Mouse (Mus musculus): ENCODE data around the gene Babam2. TPM values are rescaled to one million over a fixed set of nuclear protein-coding genes. Genes with fewer than 3 reads are reported as not detected.

The Babam2 gene
- total and polyA plus RNA-seq, 2 experiments from 2014 or later = 30.9 to 58.9 TPM

- H3K27me3 ChIP-seq (ENCODE audit: insufficient read depth, low read length) = no peaks in the 10 kb centered on the region
- no peak overlapping the region for H3K9ac ChIP-seq (replicated peaks; ENCODE audit: low read length, poor library complexity, severe bottlenecking)
- no peak for TF ChIP-seq CTCF (IDR thresholded peaks at IDR 0.05)
- ATAC-seq (ENCODE audit: low FRiP score) = no peak
- no peaks in the 10 kb centered on the region for H3K4me1 ChIP-seq (ENCODE audit: insufficient read depth, low read length)
- H3K9me3 ChIP-seq (ENCODE audit: low read length) = no peaks in the 10 kb centered on the region
- no peak overlapping the region for H3K27ac ChIP-seq (ENCODE audit: low read depth, low read length)
- H3K4me2 ChIP-seq (ENCODE audit: low read depth, low read length, poor library complexity, severe bottlenecking) = no peak overlapping the region
- no peaks in the 10 kb centered on the region for H3K36me3 ChIP-seq (ENCODE audit: insufficient read depth, low read length)
- no peak overlapping the region for H3K4me3 ChIP-seq (ENCODE audit: low read depth, low read length)
- 89% methylated on average over 6 of the region's 6 CpGs for WGBS
- no peak for DNase-seq (ENCODE audit: low spot score)
Measured at GRCm38 (mm10) chr5:32121936-32122335, 424.5 kb downstream of the Babam2 start.

GRCm38 (mm10) chr5:32122363-32122762, 424.9 kb downstream of the Babam2 start:
- H3K4me3 ChIP-seq (ENCODE audit: low read depth, low read length) = no peak overlapping the region
- H3K4me2 ChIP-seq (ENCODE audit: low read depth, low read length, poor library complexity, severe bottlenecking) = no peak overlapping the region
- 86% methylated on average over 5 of the region's 5 CpGs for WGBS
- H3K9me3 ChIP-seq (ENCODE audit: low read length) = no peaks in the 10 kb centered on the region
- no peaks in the 10 kb centered on the region for H3K36me3 ChIP-seq (ENCODE audit: insufficient read depth, low read length)
- no peak for ATAC-seq (ENCODE audit: low FRiP score)
- no peak overlapping the region for H3K27ac ChIP-seq (ENCODE audit: low read depth, low read length)
- no peaks in the 10 kb centered on the region for H3K4me1 ChIP-seq (ENCODE audit: insufficient read depth, low read length)
- no peak for TF ChIP-seq CTCF (IDR thresholded peaks at IDR 0.05)
- no peak overlapping the region for H3K9ac ChIP-seq (replicated peaks; ENCODE audit: low read length, poor library complexity, severe bottlenecking)
- no peak for DNase-seq (ENCODE audit: low spot score)
- H3K27me3 ChIP-seq (ENCODE audit: insufficient read depth, low read length) = no peaks in the 10 kb centered on the region

- WGBS = 97% methylated on average over 6 of the region's 6 CpGs
- H3K27me3 ChIP-seq (ENCODE audit: insufficient read depth, low read length) = no peaks in the 10 kb centered on the region
- H3K4me3 ChIP-seq (ENCODE audit: low read depth, low read length) = no peak overlapping the region
- H3K9ac ChIP-seq (replicated peaks; ENCODE audit: low read length, poor library complexity, severe bottlenecking) = no peak overlapping the region
- DNase-seq (ENCODE audit: low spot score) (no peak), ATAC-seq (ENCODE audit: low FRiP score) (no peak)
- H3K4me1 ChIP-seq (ENCODE audit: insufficient read depth, low read length) = no peaks in the 10 kb centered on the region
- no peaks in the 10 kb centered on the region for H3K9me3 ChIP-seq (ENCODE audit: low read length)
- TF ChIP-seq CTCF (IDR thresholded peaks at IDR 0.05) = no peak
- H3K4me2 ChIP-seq (ENCODE audit: low read depth, low read length, poor library complexity, severe bottlenecking) = no peak overlapping the region
- no peaks in the 10 kb centered on the region for H3K36me3 ChIP-seq (ENCODE audit: insufficient read depth, low read length)
- H3K27ac ChIP-seq (ENCODE audit: low read depth, low read length) = no peak overlapping the region
Measured at GRCm38 (mm10) chr5:32124957-32125356, 427.5 kb downstream of the Babam2 start.

GRCm38 (mm10) chr5:32127226-32127625, 429.7 kb downstream of the Babam2 start:
- H3K4me3 ChIP-seq (ENCODE audit: low read depth, low read length) = no peak overlapping the region
- peaks cover 6% of the 10 kb centered on the region; the same call in 1 of the 2 replicates for H3K27me3 ChIP-seq (ENCODE audit: insufficient read depth, low read length)
- no peak for TF ChIP-seq CTCF (IDR thresholded peaks at IDR 0.05)
- no peaks in the 10 kb centered on the region for H3K4me1 ChIP-seq (ENCODE audit: insufficient read depth, low read length)
- H3K9me3 ChIP-seq (ENCODE audit: low read length) = no peaks in the 10 kb centered on the region
- H3K36me3 ChIP-seq (ENCODE audit: insufficient read depth, low read length) = no peaks in the 10 kb centered on the region
- no peak overlapping the region for H3K27ac ChIP-seq (ENCODE audit: low read depth, low read length)
- ATAC-seq (ENCODE audit: low FRiP score) = no peak
- 79% methylated on average over 3 of the region's 3 CpGs for WGBS
- no peak overlapping the region for H3K4me2 ChIP-seq (ENCODE audit: low read depth, low read length, poor library complexity, severe bottlenecking)
- DNase-seq (ENCODE audit: low spot score) = no peak
- no peak overlapping the region for H3K9ac ChIP-seq (replicated peaks; ENCODE audit: low read length, poor library complexity, severe bottlenecking)

- DNase-seq (ENCODE audit: low spot score) = no peak
Measured at GRCm38 (mm10) chr5:32127927-32128326, 430.4 kb downstream of the Babam2 start.

GRCm38 (mm10) chr5:32132971-32133501, 435.6 kb downstream of the Babam2 start:
- 1% methylated on average over 46 of the region's 48 CpGs for WGBS

More at GRCm38 (mm10) chr5:32127927-32128326, 430.4 kb downstream of the Babam2 start:
- ATAC-seq (ENCODE audit: low FRiP score) = no peak
- peaks cover 6% of the 10 kb centered on the region; the same call in 1 of the 2 replicates for H3K27me3 ChIP-seq (ENCODE audit: insufficient read depth, low read length)
- no peaks in the 10 kb centered on the region for H3K36me3 ChIP-seq (ENCODE audit: insufficient read depth, low read length)
- H3K4me1 ChIP-seq (ENCODE audit: insufficient read depth, low read length) = no peaks in the 10 kb centered on the region
- no peak for TF ChIP-seq CTCF (IDR thresholded peaks at IDR 0.05)
- no peak overlapping the region for H3K9ac ChIP-seq (replicated peaks; ENCODE audit: low read length, poor library complexity, severe bottlenecking)
- H3K4me3 ChIP-seq (ENCODE audit: low read depth, low read length) = no peak overlapping the region
- H3K27ac ChIP-seq (ENCODE audit: low read depth, low read length) = no peak overlapping the region
- WGBS = 66% methylated on average over 3 of the region's 3 CpGs
- no peak overlapping the region for H3K4me2 ChIP-seq (ENCODE audit: low read depth, low read length, poor library complexity, severe bottlenecking)
- H3K9me3 ChIP-seq (ENCODE audit: low read length) = no peaks in the 10 kb centered on the region

More at GRCm38 (mm10) chr5:32132971-32133501, 435.6 kb downstream of the Babam2 start:
- Histone ChIP-seq H3K27ac (ENCODE audit: low read depth, low read length) (peak overlapping the region; percentile 39; the same call in 1 of the 2 replicates), H3K4me3 (ENCODE audit: low read depth, low read length) (peak overlapping the region; percentile 67), H3K4me1 (ENCODE audit: insufficient read depth, low read length) (peaks cover 14% of the 10 kb centered on the region; the same call in 1 of the 2 replicates), H3K9me3 (ENCODE audit: low read length) (no peaks in the 10 kb centered on the region), H3K36me3 (ENCODE audit: insufficient read depth, low read length) (no peaks in the 10 kb centered on the region), H3K9ac (replicated peaks; ENCODE audit: low read length, poor library complexity, severe bottlenecking) (peak overlapping the region; percentile 47), H3K4me2 (ENCODE audit: low read depth, low read length, poor library complexity, severe bottlenecking) (peak overlapping the region; percentile 97), H3K27me3 (ENCODE audit: insufficient read depth, low read length) (peaks cover 22% of the 10 kb centered on the region)
- DNase-seq (ENCODE audit: low spot score) (peak; percentile 49), ATAC-seq (ENCODE audit: low FRiP score) (no peak)
- TF ChIP-seq CTCF (IDR thresholded peaks at IDR 0.05) = no peak
